ENCODE assay signal across 14 mouse cellular contexts in the genomic region with DNA sequence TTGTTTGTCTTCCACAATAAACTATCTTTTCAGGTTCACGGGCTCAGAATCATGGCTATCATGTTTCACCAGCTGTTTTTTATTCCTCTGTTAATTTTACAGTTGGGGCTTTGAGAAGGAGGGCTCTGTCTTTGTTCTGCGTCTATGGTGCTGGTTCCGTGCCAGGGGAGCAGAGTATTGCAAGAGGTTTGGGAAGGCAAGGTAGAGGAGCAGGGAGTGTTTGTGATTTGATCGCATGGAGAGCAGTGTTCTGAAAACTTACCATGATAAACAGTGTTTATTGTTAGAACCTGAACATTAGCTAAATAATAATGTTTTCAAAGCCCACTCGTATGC.
DNase-seq lines count a peak whose midpoint lies in the region; ATAC-seq and TF ChIP-seq lines count a peak whose summit lies in the region.
"Had no signal": no experiment of that assay in that cellular context is flagged by ENCODE, and none has a peak within 500 bp of the region (broad histone marks: within the 10 kb centered on the region; RNA-seq: fewer than 3 reads in every experiment).

No protein-coding gene starts in this region.

- WGBS in forebrain, embryonic 13.5 days, result 51% methylated on average over 5 of the region's 5 CpGs
- 84% methylated on average over 5 of the region's 5 CpGs for WGBS in forebrain, embryonic 11.5 days
- 42% methylated on average over 5 of the region's 5 CpGs for WGBS in lung, embryonic 15.5 days
- WGBS in lung, adult 2 months, result 59% methylated on average over 5 of the region's 5 CpGs
- WGBS in hindbrain, embryonic 15.5 days, result 60% methylated on average over 5 of the region's 5 CpGs
- 33% methylated on average over 5 of the region's 5 CpGs for WGBS in stomach, embryonic 14.5 days
- WGBS in thymus, adult 2 months, result 94% methylated on average over 5 of the region's 5 CpGs

- peak overlapping the region; percentile 30 for H3K4me2 ChIP-seq in forebrain, embryonic 13.5 days
- no peak overlapping the region for H3K4me2 ChIP-seq in forebrain, embryonic 11.5 days (ENCODE audit: low read depth, low read length, severe bottlenecking)
- peak overlapping the region; percentile 13; the same call in 1 of the 2 replicates for H3K4me2 ChIP-seq in lung, embryonic 15.5 days
- H3K4me2 ChIP-seq in hindbrain, embryonic 15.5 days, result peak overlapping the region; percentile 15; the same call in 1 of the 2 replicates
- H3K4me2 ChIP-seq in stomach, embryonic 14.5 days (replicated peaks; ENCODE audit: low read depth, low read length), result peak overlapping the region; percentile 6; the same call in 1 of the 2 replicates
- H3K4me2 ChIP-seq: heart, embryonic 11.5 days had no signal

- H3K36me3 ChIP-seq in forebrain, embryonic 13.5 days (ENCODE audit: poor library complexity, severe bottlenecking), result no peaks in the 10 kb centered on the region
- no peaks in the 10 kb centered on the region for H3K36me3 ChIP-seq in forebrain, embryonic 11.5 days (ENCODE audit: control insufficient read depth, insufficient read depth, low read length)
- H3K36me3 ChIP-seq in lung, embryonic 15.5 days, result no peaks in the 10 kb centered on the region
- H3K36me3 ChIP-seq in hindbrain, embryonic 15.5 days, result no peaks in the 10 kb centered on the region
- no peaks in the 10 kb centered on the region for H3K36me3 ChIP-seq in stomach, embryonic 14.5 days (ENCODE audit: control insufficient read depth, insufficient read depth, low read length)
- H3K36me3 ChIP-seq in thymus, adult 2 months (ENCODE audit: control insufficient read depth, insufficient read depth, low read length), result no peaks in the 10 kb centered on the region

- DNase-seq in forebrain, embryonic 11.5 days (ENCODE audit: low spot score), result no peak
- DNase-seq in lung, adult 2 months, result no peak
- DNase-seq in liver, result no peak
- DNase-seq in thymus, adult 2 months, result no peak
- DNase-seq: adrenal gland, postnatal 36 days; cerebellum, adult 18-20 months; spleen, adult 18-20 months had no signal

- no peak overlapping the region for H3K27ac ChIP-seq in forebrain, embryonic 13.5 days
- H3K27ac ChIP-seq in forebrain, embryonic 11.5 days (ENCODE audit: low read depth, low read length), result no peak overlapping the region
- no peak overlapping the region for H3K27ac ChIP-seq in lung, embryonic 15.5 days
- H3K27ac ChIP-seq in hindbrain, embryonic 15.5 days (replicated peaks), result peak overlapping the region; percentile 15; the same call in 1 of the 2 replicates
- H3K27ac ChIP-seq in stomach, embryonic 14.5 days (ENCODE audit: low read length), result no peak overlapping the region
- H3K27ac ChIP-seq in thymus, adult 2 months (ENCODE audit: control insufficient read depth, insufficient read depth, low read length), result no peak overlapping the region

- ATAC-seq in forebrain, embryonic 13.5 days, result peak; percentile 69
- no peak for ATAC-seq in forebrain, embryonic 11.5 days (replicated peaks; ENCODE audit: low FRiP score)
- ATAC-seq in lung, embryonic 15.5 days (ENCODE audit: borderline replicate concordance, extremely low read depth, low FRiP score, low TSS enrichment), result no peak
- ATAC-seq in hindbrain, embryonic 15.5 days (ENCODE audit: low FRiP score, low read depth), result no peak
- no peak for ATAC-seq in stomach, embryonic 14.5 days (ENCODE audit: insufficient number of reproducible peaks, insufficient read depth, low FRiP score, low read depth)
- ATAC-seq: lung, postnatal 0 days; midbrain, embryonic 16.5 days had no signal

- H3K9me3 ChIP-seq in forebrain, embryonic 13.5 days (replicated peaks), result no peaks in the 10 kb centered on the region
- no peaks in the 10 kb centered on the region for H3K9me3 ChIP-seq in forebrain, embryonic 11.5 days (ENCODE audit: control insufficient read depth, low read length)
- no peaks in the 10 kb centered on the region for H3K9me3 ChIP-seq in lung, embryonic 15.5 days
- no peaks in the 10 kb centered on the region for H3K9me3 ChIP-seq in hindbrain, embryonic 15.5 days
- no peaks in the 10 kb centered on the region for H3K9me3 ChIP-seq in stomach, embryonic 14.5 days (ENCODE audit: control insufficient read depth, low read depth, low read length)

- H3K27me3 ChIP-seq in forebrain, embryonic 13.5 days, result no peaks in the 10 kb centered on the region
- no peaks in the 10 kb centered on the region for H3K27me3 ChIP-seq in forebrain, embryonic 11.5 days (ENCODE audit: control insufficient read depth, insufficient read depth, low read length)
- no peaks in the 10 kb centered on the region for H3K27me3 ChIP-seq in lung, embryonic 15.5 days
- no peaks in the 10 kb centered on the region for H3K27me3 ChIP-seq in hindbrain, embryonic 15.5 days
- H3K27me3 ChIP-seq in stomach, embryonic 14.5 days (ENCODE audit: control insufficient read depth, insufficient read depth, low read length), result no peaks in the 10 kb centered on the region
- H3K27me3 ChIP-seq in thymus, adult 2 months (ENCODE audit: control insufficient read depth, insufficient read depth, low read length), result no peaks in the 10 kb centered on the region

- no peak overlapping the region for H3K4me3 ChIP-seq in forebrain, embryonic 13.5 days
- H3K4me3 ChIP-seq in forebrain, embryonic 11.5 days (ENCODE audit: low read depth, low read length), result no peak overlapping the region
- H3K4me3 ChIP-seq in lung, embryonic 15.5 days, result no peak overlapping the region
- no peak overlapping the region for H3K4me3 ChIP-seq in lung, adult 2 months (replicated peaks; ENCODE audit: extremely low read depth, low read depth, low read length)
- no peak overlapping the region for H3K4me3 ChIP-seq in hindbrain, embryonic 15.5 days
- H3K4me3 ChIP-seq in stomach, embryonic 14.5 days (ENCODE audit: low read depth, low read length), result no peak overlapping the region
- H3K4me3 ChIP-seq in thymus, adult 2 months (ENCODE audit: control insufficient read depth, insufficient read depth, low read length), result no peak overlapping the region

- no peak overlapping the region for H3K9ac ChIP-seq in forebrain, embryonic 13.5 days
- no peak overlapping the region for H3K9ac ChIP-seq in forebrain, embryonic 11.5 days (ENCODE audit: low read length)
- H3K9ac ChIP-seq in lung, embryonic 15.5 days, result no peak overlapping the region
- H3K9ac ChIP-seq in hindbrain, embryonic 15.5 days, result no peak overlapping the region
- H3K9ac ChIP-seq in stomach, embryonic 14.5 days (replicated peaks; ENCODE audit: low read depth, low read length), result no peak overlapping the region

- TF ChIP-seq POLR2A in lung, adult 2 months (IDR thresholded peaks at IDR 0.05; ENCODE audit: borderline replicate concordance, extremely low read depth, low read depth, low read length), result no peak
- no peak for TF ChIP-seq POLR2A in thymus, adult 2 months (IDR thresholded peaks at IDR 0.05; ENCODE audit: control insufficient read depth, extremely low read depth, insufficient read depth, low read length, poor library complexity)

- peaks cover 5% of the 10 kb centered on the region for H3K4me1 ChIP-seq in forebrain, embryonic 13.5 days
- no peaks in the 10 kb centered on the region for H3K4me1 ChIP-seq in forebrain, embryonic 11.5 days (replicated peaks; ENCODE audit: control insufficient read depth, insufficient read depth, low read length)
- H3K4me1 ChIP-seq in lung, embryonic 15.5 days, result no peaks in the 10 kb centered on the region
- no peaks in the 10 kb centered on the region for H3K4me1 ChIP-seq in lung, adult 2 months (ENCODE audit: control insufficient read depth, insufficient read depth, low read length)
- H3K4me1 ChIP-seq in hindbrain, embryonic 15.5 days (replicated peaks), result peaks cover 10% of the 10 kb centered on the region
- H3K4me1 ChIP-seq in stomach, embryonic 14.5 days (ENCODE audit: control insufficient read depth, insufficient read depth, low read length), result no peaks in the 10 kb centered on the region; the same call in 1 of the 2 replicates
- H3K4me1 ChIP-seq in thymus, adult 2 months (replicated peaks; ENCODE audit: control insufficient read depth, insufficient read depth, low read length), result no peaks in the 10 kb centered on the region

- TF ChIP-seq CTCF in lung, adult 2 months (IDR thresholded peaks at IDR 0.05; ENCODE audit: insufficient read depth, low read length), result no peak
- TF ChIP-seq CTCF in thymus, adult 2 months (IDR thresholded peaks at IDR 0.05; ENCODE audit: borderline replicate concordance, control insufficient read depth, extremely low read depth, insufficient read depth, low read length, poor library complexity), result no peak
